Mouse (Mus musculus) erythroblast, embryonic 14.5 days (primary cell): ENCODE measurements around the gene Myh7.

Experiments
- GATA1 ChIP-seq: IDR thresholded peaks from 2 replicates; pipeline ENCODE4 v1.6.1; 2012; ENCODE audit warnings: low read length, inconsistent platforms, mixed read lengths
- TAL1 ChIP-seq: IDR thresholded peaks from 3 replicates; pipeline ENCODE4 v1.6.1; 2012; ENCODE audit warnings: low read length, inconsistent platforms, mixed read lengths

- no peak for TF ChIP-seq TAL1
- no peak for TF ChIP-seq GATA1
Observed at GRCm38 (mm10) chr14:55006541-55006940, 12.1 kb upstream of the Myh7 start.
